Mouse (Mus musculus): ENCODE data around the gene Krtap19-2.

The Krtap19-2 gene

DNA sequence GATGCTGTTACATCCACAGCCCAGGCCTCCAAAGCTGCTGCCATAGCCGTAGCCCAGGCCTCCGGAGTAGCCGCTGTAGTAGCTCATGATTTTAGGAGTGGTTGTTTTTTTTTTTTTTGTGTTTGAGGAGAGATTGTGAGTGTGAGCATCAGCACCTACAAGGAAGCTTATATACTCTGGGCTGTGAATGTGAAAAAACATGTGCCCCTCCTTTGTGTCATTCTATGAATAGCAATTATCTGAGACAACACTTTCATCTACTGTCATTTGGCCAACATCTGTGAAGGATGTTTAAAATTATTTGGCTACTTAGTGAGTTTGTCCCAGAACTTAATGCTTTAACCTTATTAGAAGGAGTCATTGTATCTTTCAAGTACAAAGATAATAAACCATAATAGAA lies at the start of gene Krtap19-2:
Gene Krtap19-2 (minus strand): TSS at position 101 of the 400 bp plus-strand sequence.
- no peak for DNase-seq

DNA sequence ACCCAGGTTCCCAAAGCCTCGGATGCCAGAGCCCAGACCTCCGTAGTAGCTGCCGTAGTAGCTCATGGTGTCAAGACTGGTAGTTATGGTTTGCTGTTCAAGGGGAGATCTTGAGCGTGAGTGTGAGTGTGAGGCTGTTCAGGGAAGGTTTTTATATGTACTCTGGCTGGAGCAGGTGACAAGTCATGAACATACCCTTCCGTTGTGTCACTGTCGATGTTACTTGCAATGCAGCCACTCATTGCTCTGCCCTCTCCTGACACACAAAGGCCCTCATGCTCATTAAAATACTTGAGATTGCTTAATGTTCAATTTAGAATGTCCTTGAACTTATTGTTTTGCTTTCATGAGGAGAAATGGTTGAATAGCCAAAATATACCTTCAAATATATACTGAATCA lies 22.3 kb upstream of the Krtap19-2 start, which contains the start of gene Krtap19-5:
Gene Krtap19-5 (minus strand): TSS at position 101 of the 400 bp plus-strand sequence.
- no peak for DNase-seq

- no peak for DNase-seq
Observed at GRCm38 (mm10) chr16:88886870-88887269, 12.8 kb upstream of the Krtap19-2 start.

GRCm38 (mm10) chr16:88884989-88885388 lies 10.9 kb upstream of the Krtap19-2 start, which contains the start of gene Krtap19-4:
Gene Krtap19-4, minus strand, starts transcription at chr16:88885089.
- no peak for DNase-seq

DNA sequence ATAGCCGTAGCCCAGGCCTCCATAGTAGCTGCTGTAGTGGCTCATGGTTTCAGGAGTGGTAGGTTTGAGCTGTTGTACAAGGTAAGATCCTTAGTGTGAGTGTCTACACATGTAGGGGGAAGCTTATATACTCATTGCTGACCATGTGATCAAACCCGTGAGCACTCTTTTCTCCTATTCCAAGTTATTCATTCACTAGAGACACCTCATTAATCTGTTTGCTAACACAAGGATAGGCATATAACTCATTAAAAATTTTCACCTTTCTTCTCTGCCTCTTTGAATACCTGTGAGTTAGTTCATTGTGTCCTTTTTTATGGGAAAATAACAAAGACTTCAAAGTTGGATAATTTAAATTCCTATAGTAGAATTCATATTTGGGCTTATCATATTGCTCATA lies 3.9 kb upstream of the Krtap19-2 start, which contains the start of gene Krtap19-3:
Gene Krtap19-3 (minus strand): TSS at position 101 of the 400 bp plus-strand sequence.
- no peak for DNase-seq

- DNase-seq: no peak
Observed at GRCm38 (mm10) chr16:88869311-88869710, 4.8 kb downstream of the Krtap19-2 start, which contains the start of gene Krtap19-1. Gene Krtap19-1, minus strand, starts transcription at chr16:88869411.

- no peak for DNase-seq
Observed at GRCm38 (mm10) chr16:88864887-88865407, 9.1 kb downstream of the Krtap19-2 start.

DNA sequence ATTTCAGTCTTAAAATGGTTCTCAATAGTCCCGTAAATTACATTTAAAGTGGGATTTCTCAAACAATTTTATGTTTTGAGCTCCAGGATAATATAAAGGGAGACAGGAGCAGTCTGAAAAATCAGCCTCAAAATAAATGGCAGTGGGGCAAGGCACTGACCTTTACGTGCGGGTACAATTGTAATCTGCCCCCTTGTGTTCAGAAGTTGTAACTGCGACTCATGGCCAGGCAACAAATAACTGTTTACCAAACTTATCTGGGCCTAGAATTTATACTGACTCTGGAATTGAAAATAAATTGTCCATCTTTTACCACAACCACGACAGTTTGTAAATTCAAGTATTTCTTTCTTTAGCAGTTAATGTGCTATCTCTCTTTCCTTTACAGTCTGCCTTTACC lies 22.6 kb downstream of the Krtap19-2 start:
- DNase-seq: peak; percentile 7

DNA sequence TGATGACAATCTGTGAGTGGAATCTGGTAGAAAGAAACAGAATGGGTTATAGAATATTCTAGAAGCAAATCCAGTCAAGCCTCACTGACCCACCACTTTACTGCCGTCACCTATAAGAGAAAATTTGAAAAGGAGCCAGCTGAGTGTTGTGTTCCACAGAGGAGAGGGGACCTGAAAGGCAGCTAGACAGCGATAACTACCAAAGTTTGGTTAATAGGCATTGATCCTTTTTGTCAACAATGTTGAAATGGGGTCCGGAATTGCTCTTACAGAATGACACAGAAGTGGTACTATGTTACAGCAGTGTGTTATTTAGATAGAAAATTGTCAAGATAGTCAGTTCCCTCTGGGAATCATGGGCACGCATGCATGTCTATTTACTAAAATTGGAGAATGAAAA lies 25.5 kb downstream of the Krtap19-2 start:
- no peak for DNase-seq

- no peak for DNase-seq
Observed at GRCm38 (mm10) chr16:88847363-88847762, 26.7 kb downstream of the Krtap19-2 start.

DNA sequence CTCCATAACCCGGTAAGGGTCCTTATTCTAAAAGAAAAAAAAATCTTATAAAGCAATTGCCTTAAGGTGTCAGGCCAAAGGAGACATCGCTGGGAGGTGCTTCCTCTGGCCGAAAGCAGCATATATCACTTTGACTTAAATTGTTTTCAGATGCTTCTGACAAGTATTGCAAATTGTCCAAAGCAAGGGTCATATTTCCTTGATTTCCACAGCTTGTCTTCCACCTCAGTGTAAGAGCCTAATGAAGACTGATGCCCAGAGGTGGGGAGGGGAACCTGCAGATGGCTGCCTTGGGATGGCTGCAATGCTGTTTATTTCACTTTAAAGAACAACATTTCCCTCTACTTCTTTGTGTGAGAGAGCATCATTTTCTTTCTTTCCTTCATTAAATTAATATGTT lies 47.1 kb downstream of the Krtap19-2 start:
- no peak for DNase-seq

GRCm38 (mm10) chr16:88826095-88826652 lies 47.9 kb downstream of the Krtap19-2 start, which contains the start of gene Krtap14:
Gene Krtap14, minus strand, starts transcription at chr16:88826145.
- no peak for DNase-seq

DNA sequence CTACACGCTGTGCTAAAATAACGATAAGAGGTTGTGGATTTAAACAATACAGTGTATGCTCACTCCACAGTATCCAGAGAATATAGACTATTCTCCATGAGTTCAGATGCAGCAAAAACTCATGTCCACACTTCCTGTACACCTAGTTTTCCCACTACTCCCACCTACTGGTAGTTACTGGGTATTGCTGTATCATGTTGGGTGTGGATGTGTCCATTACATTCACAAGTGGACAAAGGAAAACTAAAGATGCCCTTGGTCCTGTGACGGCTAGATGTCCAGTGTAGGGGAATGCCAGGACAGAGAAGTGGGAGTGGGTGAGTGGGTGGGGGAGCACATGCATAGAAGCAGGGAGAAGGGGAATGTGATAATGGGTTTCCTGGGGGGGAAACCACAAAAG lies 50.3 kb downstream of the Krtap19-2 start:
- no peak for DNase-seq

All from kidney, adult 18-20 months (tissue).